Mouse (Mus musculus): ENCODE results near the gene Tex50.

The Tex50 gene

DNA sequence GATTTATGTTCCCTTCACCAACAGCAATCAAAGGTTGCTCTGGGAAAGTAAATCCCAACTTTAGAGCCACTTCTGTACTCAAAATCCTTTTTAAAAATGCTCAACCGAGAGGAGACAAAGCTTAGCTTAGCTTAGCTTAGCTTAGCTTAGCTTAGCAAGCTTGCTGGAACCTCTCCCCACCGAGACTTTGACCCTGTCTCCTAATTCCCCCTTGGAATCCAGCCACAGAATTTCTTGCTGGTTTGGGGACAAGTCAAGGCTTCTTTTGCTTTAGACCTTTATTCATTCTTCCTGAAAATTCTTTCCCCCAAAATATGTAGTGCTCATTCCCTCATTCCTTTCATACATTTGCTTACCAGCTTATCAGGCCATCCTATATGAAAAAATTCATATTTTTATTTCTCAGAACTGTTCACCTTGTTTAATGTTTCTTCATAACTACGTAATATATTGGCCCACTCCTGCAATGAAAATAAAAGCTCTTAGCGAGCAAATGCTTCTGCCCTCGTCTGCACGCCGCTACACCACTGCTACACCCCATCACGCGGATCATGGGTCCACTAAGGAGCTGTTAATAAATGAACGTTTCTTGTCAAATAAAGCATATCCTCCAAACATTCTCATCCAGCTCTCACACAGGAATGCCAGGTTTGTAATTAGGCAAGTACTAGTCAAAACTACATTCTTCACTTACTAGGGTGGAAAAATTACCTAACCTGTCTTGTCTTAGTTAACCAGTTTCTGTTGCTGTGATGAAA lies 36.3 kb downstream of the Tex50 start:
- no peak for DNase-seq (ENCODE audit: low spot score in 2 of 2)

DNA sequence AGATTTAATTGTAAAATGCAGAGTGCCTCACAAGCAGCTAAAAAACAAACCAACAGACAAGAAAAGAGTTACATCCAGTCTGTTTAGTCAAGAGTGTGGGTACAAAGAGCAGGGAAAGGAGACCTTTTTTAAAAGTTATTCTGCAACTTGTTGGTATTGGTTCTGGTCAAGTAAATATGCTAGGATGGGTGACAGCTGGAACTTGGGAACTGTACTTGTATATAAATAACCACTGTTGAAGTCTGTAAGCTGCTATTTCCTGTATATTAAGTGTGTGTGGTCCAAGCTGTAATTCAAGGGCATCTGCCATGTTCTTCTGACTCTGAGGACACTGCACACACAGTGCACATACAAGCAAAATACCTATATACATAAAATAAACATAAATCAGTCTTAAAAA lies 44.5 kb downstream of the Tex50 start:
- DNase-seq (ENCODE audit: low spot score in 2 of 2), result no peak

DNA sequence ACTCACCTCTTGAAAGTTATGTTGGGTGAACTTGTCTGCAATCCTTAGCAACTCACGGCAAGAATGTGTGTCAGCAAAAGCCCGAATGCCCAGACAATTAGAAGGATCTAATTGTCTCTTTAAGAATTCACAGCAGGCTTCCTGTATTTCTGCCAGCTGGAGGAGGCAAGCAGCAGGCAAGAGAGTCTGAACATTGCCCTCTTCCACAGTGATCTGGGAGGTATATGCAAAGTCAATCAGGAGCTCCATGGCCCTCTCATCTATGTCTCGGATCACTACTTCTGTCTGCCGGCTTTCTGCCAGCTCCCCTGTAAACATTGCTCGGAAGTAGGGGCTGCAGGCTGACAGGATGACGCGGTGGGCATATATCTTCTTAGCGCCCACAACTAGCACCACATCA lies 49.9 kb downstream of the Tex50 start:
- DNase-seq (ENCODE audit: low spot score in 2 of 2), result no peak

Measured in thymus, postnatal 10 days (tissue).